Mouse (Mus musculus): ENCODE measurements around the gene Slc45a2. TPM values are rescaled to one million over a fixed set of nuclear protein-coding genes. Genes with fewer than 3 reads are reported as not detected.

Gene Slc45a2
- polyA plus RNA-seq, 1 experiment: 0.37 TPM

DNA sequence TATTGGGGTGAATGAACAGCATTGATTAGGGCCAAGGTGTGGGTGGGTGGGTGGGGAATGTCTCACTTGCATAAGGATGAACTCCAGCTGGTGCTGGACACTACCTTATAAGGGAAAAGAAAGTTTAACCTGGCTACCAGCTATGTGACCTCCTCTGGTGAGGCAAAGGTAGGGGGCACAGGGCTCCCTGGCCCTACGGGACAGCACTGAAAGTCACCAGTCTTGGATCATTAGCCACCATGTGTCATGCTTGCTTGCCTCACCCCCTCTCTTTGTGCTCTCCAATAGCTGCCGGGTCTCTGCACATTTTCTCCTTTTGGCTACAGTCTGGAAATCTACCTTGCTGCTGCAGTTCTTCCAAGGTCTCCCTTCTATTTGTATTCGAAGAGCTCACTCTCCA is 29.7 kb downstream of the Slc45a2 start:
- WGBS: 79% methylated on average over 3 of the region's 3 CpGs
- Histone ChIP-seq H3K4me3 (ENCODE audit: extremely low read depth, insufficient read depth, insufficient read length) (no peak overlapping the region), H3K27me3 (ENCODE audit: control insufficient read depth, insufficient read depth, low read length) (no peaks in the 10 kb centered on the region; the same call in 1 of the 2 replicates), H3K27ac (ENCODE audit: insufficient read depth, low read length) (no peak overlapping the region), H3K4me1 (ENCODE audit: control insufficient read depth, insufficient read depth, insufficient read length) (no peaks in the 10 kb centered on the region), H3K36me3 (ENCODE audit: control insufficient read depth, insufficient read depth, low read length) (no peaks in the 10 kb centered on the region)
- DNase-seq (ENCODE audit: low read depth in 1 of 2, low spot score in 2 of 2): no peak
- no peak for TF ChIP-seq CTCF (IDR thresholded peaks at IDR 0.05; ENCODE audit: extremely low read depth, insufficient read depth, insufficient read length, insufficient replicate concordance)
- TF ChIP-seq POLR2A (IDR thresholded peaks at IDR 0.05; ENCODE audit: low read depth, low read length): no peak

DNA sequence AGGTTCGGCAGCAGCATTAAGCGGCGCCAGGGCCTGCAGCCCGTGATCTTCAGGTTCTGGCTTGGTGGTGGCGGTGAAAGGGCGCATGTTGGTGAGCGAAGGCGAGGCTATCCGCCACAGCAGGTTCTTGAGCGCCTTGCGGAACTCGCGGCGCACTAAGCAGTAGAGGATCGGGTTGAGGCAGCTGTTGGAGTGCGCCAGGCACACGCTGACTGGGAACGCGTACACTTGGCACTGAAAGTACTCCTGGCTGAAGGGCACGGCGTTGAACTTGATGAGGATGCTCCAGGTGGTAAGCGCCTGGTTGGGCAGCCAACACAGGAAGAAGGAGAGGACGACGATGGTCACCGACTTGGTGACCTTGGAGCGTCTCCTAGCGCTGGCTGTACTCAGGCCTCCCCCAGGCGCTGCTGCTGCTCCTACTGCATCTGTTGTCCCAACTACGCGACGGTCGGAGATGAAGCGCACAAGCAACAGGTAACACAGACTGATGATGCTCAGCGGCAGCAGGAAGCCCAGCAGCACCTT is 35.5 kb downstream of the Slc45a2 start:
- no peak overlapping the region for H3K27ac ChIP-seq (ENCODE audit: insufficient read depth, low read length)
- no peaks in the 10 kb centered on the region for H3K36me3 ChIP-seq (ENCODE audit: control insufficient read depth, insufficient read depth, low read length)
- no peak for DNase-seq (ENCODE audit: low read depth in 1 of 2, low spot score in 2 of 2)
- TF ChIP-seq POLR2A (IDR thresholded peaks at IDR 0.05; ENCODE audit: low read depth, low read length): no peak
- WGBS: 8% methylated on average over 34 of the region's 34 CpGs
- H3K27me3 ChIP-seq (ENCODE audit: control insufficient read depth, insufficient read depth, low read length): peaks cover 1% of the 10 kb centered on the region
- H3K4me3 ChIP-seq (ENCODE audit: extremely low read depth, insufficient read depth, insufficient read length): no peak overlapping the region
- H3K4me1 ChIP-seq (ENCODE audit: control insufficient read depth, insufficient read depth, insufficient read length): no peaks in the 10 kb centered on the region

DNA sequence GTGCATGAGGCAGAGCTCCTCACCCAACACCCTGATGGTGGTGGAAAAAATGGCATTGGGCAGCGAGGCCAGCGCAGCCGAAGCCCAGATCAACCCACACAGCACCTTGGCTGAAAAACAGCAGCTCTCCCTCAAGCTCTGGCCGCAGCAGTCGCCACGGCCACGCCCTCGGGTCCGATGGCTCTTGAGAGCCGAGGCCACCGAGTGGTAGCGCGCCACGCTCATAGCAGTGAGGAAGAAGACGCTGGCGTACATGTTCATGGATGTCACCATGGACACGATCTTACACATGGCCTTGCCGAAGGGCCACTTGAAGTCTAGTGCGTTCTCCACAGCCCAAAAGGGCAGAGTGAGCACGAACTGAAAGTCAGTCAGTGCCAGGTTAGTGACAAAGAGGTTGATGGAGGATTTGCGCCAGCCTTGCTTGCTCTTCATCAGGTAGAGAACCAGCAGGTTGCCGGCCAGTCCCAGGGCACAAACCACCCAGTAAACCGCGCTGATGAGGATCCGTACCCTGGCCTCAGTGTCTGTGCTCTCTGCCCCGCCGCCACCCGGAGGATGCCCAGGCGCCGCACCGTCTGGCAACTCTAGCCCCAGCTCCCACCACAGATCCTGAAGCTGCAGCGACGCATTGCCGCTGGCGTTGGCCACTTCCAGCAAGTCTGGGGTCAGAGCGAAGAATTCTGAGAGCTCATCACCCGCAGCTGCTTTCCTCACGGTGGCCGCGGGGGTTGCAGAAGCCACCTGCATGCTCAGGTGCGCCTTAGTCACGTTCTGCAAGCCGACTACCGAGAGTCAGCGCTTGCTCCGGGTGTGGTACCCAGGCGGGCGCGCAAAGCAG is 36.2 kb downstream of the Slc45a2 start:
- Histone ChIP-seq H3K4me3 (ENCODE audit: extremely low read depth, insufficient read depth, insufficient read length) (no peak overlapping the region), H3K27ac (ENCODE audit: insufficient read depth, low read length) (no peak overlapping the region), H3K36me3 (ENCODE audit: control insufficient read depth, insufficient read depth, low read length) (no peaks in the 10 kb centered on the region), H3K27me3 (ENCODE audit: control insufficient read depth, insufficient read depth, low read length) (peaks cover 1% of the 10 kb centered on the region; the same call in 1 of the 2 replicates), H3K4me1 (ENCODE audit: control insufficient read depth, insufficient read depth, insufficient read length) (no peaks in the 10 kb centered on the region)
- DNase-seq (ENCODE audit: low read depth in 1 of 2, low spot score in 2 of 2): no peak
- 5% methylated on average over 49 of the region's 49 CpGs for WGBS
- TF ChIP-seq POLR2A (IDR thresholded peaks at IDR 0.05; ENCODE audit: low read depth, low read length): no peak
- no peak for TF ChIP-seq CTCF (IDR thresholded peaks at IDR 0.05; ENCODE audit: extremely low read depth, insufficient read depth, insufficient read length, insufficient replicate concordance)

DNA sequence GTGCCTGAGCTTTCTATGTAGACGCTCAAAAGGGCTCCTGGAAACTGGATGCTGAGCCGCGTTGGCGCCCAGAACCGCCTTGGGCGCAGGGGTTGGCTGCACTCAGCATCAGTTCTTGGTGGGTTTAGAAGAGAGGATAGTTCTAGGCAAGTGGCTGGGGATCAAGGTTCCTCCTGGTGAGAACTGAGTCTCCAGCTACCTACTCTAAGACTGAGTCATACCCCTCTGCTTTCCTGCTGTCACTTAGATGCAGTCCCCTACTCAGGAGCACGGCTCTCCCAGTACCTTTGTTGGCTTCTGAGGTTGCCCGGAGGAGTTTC is 36.8 kb downstream of the Slc45a2 start:
- H3K4me3 ChIP-seq (ENCODE audit: extremely low read depth, insufficient read depth, insufficient read length): no peak overlapping the region

DNA sequence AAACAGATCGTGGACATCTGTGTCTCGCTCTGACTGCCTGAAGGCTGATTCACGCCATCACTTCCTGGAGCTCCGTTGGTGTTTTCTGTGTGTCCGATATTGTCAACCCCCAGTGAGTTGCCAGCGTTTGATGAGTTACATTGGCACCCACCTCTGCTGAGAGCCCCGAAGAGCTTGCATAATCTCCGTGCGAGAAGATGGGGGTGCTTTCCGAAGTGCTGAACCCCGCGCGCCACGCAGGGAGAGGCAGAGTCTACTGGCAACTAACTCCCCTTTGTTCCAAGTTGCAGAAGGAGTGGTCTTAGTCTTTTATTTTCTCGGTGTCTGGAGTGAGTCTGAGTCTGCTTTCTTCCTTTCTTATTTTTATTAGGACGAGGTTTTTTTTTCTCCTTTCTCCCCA is 37.2 kb downstream of the Slc45a2 start, which contains the start of gene Rxfp3:
TSS of gene Rxfp3 (minus strand) at position 281 of the 400 bp plus-strand sequence.
- WGBS: 5% methylated on average over 16 of the region's 16 CpGs
- Histone ChIP-seq H3K27ac (ENCODE audit: insufficient read depth, low read length) (no peak within 1 kb of the TSS), H3K27me3 (ENCODE audit: control insufficient read depth, insufficient read depth, low read length) (peaks cover 1% of the 10 kb centered on the region; the same call in 1 of the 2 replicates), H3K4me1 (ENCODE audit: control insufficient read depth, insufficient read depth, insufficient read length) (no peaks in the 10 kb centered on the region), H3K36me3 (ENCODE audit: control insufficient read depth, insufficient read depth, low read length) (no peaks in the 10 kb centered on the region), H3K4me3 (ENCODE audit: extremely low read depth, insufficient read depth, insufficient read length) (no peak within 1 kb of the TSS)
- no peak for DNase-seq (ENCODE audit: low read depth in 1 of 2, low spot score in 2 of 2)
- TF ChIP-seq POLR2A (IDR thresholded peaks at IDR 0.05; ENCODE audit: low read depth, low read length) (no peak), CTCF (IDR thresholded peaks at IDR 0.05; ENCODE audit: extremely low read depth, insufficient read depth, insufficient read length, insufficient replicate concordance) (no peak)

More for the DNA sequence above, 36.8 kb downstream of the Slc45a2 start:
- TF ChIP-seq CTCF (IDR thresholded peaks at IDR 0.05; ENCODE audit: extremely low read depth, insufficient read depth, insufficient read length, insufficient replicate concordance): no peak
- Histone ChIP-seq H3K27me3 (ENCODE audit: control insufficient read depth, insufficient read depth, low read length) (peaks cover 1% of the 10 kb centered on the region; the same call in 1 of the 2 replicates), H3K27ac (ENCODE audit: insufficient read depth, low read length) (no peak overlapping the region), H3K4me1 (ENCODE audit: control insufficient read depth, insufficient read depth, insufficient read length) (no peaks in the 10 kb centered on the region), H3K36me3 (ENCODE audit: control insufficient read depth, insufficient read depth, low read length) (no peaks in the 10 kb centered on the region)
- WGBS: 10% methylated on average over 8 of the region's 8 CpGs
- no peak for DNase-seq (ENCODE audit: low read depth in 1 of 2, low spot score in 2 of 2)

DNA sequence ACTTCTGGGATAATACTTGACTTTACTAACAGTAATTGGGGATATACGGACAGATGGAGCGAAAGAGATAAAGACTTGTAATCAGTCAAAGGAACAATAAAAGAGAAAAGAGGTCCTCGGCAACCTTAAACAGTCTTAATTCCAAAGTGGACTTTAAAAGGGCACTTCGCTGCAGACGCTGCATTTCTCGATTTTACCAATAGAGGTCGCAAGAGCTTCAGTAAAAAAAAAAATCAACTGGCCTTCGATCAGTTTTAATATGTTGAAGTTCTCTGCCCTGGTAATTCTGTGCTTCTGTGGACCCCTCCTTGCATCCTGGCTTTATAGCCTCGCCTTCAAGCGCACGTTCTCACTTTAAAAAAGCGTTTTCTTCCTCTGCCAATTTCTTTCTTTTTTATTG is 38.0 kb downstream of the Slc45a2 start:
- peak; percentile 5; the same call in 1 of the 2 replicates for TF ChIP-seq CTCF (IDR thresholded peaks at IDR 0.05; ENCODE audit: extremely low read depth, insufficient read depth, insufficient read length, insufficient replicate concordance)
- no peak for TF ChIP-seq POLR2A (IDR thresholded peaks at IDR 0.05; ENCODE audit: low read depth, low read length)

DNA sequence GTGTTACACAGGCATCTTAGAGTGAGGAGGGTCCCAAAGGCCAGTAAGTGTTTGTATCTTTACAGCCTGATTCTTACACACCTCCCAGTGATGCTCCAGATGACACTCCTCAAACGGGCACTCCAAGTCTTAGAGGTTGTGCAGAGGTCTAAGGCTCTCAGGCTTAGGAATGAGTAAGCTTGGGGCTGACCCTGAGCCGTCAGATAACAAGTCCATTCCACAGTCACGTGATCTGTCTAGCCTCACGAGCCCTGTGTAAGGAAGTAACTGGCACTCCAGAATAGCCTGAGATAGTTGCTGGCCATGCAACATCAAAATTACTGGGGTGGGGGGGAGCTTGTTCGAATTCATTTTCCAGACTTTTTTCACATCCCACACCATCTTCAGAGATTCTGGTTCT is 39.5 kb downstream of the Slc45a2 start:
- H3K4me1 ChIP-seq (ENCODE audit: control insufficient read depth, insufficient read depth, insufficient read length): no peaks in the 10 kb centered on the region
- no peaks in the 10 kb centered on the region for H3K36me3 ChIP-seq (ENCODE audit: control insufficient read depth, insufficient read depth, low read length)
- no peak overlapping the region for H3K4me3 ChIP-seq (ENCODE audit: extremely low read depth, insufficient read depth, insufficient read length)
- 68% methylated on average over 5 of the region's 5 CpGs for WGBS
- TF ChIP-seq POLR2A (IDR thresholded peaks at IDR 0.05; ENCODE audit: low read depth, low read length) (no peak), CTCF (IDR thresholded peaks at IDR 0.05; ENCODE audit: extremely low read depth, insufficient read depth, insufficient read length, insufficient replicate concordance) (no peak)
- peaks cover 1% of the 10 kb centered on the region; the same call in 1 of the 2 replicates for H3K27me3 ChIP-seq (ENCODE audit: control insufficient read depth, insufficient read depth, low read length)
- no peak for DNase-seq (ENCODE audit: low read depth in 1 of 2, low spot score in 2 of 2)
- no peak overlapping the region for H3K27ac ChIP-seq (ENCODE audit: insufficient read depth, low read length)

More for the DNA sequence above, 38.0 kb downstream of the Slc45a2 start:
- no peak for DNase-seq (ENCODE audit: low read depth in 1 of 2, low spot score in 2 of 2)
- WGBS: 4% methylated on average over 12 of the region's 12 CpGs
- no peaks in the 10 kb centered on the region for H3K4me1 ChIP-seq (ENCODE audit: control insufficient read depth, insufficient read depth, insufficient read length)
- no peak overlapping the region for H3K4me3 ChIP-seq (ENCODE audit: extremely low read depth, insufficient read depth, insufficient read length)
- no peaks in the 10 kb centered on the region for H3K36me3 ChIP-seq (ENCODE audit: control insufficient read depth, insufficient read depth, low read length)
- no peak overlapping the region for H3K27ac ChIP-seq (ENCODE audit: insufficient read depth, low read length)
- H3K27me3 ChIP-seq (ENCODE audit: control insufficient read depth, insufficient read depth, low read length): peaks cover 1% of the 10 kb centered on the region; the same call in 1 of the 2 replicates
